Mouse (Mus musculus) midbrain, embryonic 14.5 days (tissue): ENCODE results near the gene Ccdc6. TPM values are rescaled to one million over a fixed set of nuclear protein-coding genes. Genes with fewer than 3 reads are reported as not detected.

ENCODE experiments used
- ATAC-seq: fragments of 200-750 bp; cut with Nextera tagmentation; 2 replicates; pipeline ENCODE4 v1.8.0; 2017; ENCODE audit warnings: moderate number of reproducible peaks, moderate library complexity; ENCODE audit not compliant: low FRiP score, low TSS enrichment
- DNase-seq: peaks from one replicate; pipeline ENCODE4 v3.0.0-alpha.2; 2015
- H3K27ac ChIP-seq: fragments of 300-500 bp; sonication (generic); replicated peaks from 2 replicates; pipeline ENCODE4 v1.5.1; 2014; ENCODE audit warnings: mild to moderate bottlenecking, low read depth, low read length, moderate library complexity
- H3K27me3 ChIP-seq: fragments of 300-500 bp; sonication (generic); 2 replicates; pipeline ENCODE4 v1.6.1; 2014; ENCODE audit warnings: low read length, control low read depth, mixed read lengths; ENCODE audit not compliant: control insufficient read depth, insufficient read depth
- H3K36me3 ChIP-seq: fragments of 300-500 bp; sonication (generic); 2 replicates; pipeline ENCODE4 v1.6.1; 2014; ENCODE audit warnings: low read length, control low read depth; ENCODE audit not compliant: control insufficient read depth, insufficient read depth
- H3K4me1 ChIP-seq: fragments of 300-500 bp; sonication (generic); 2 replicates; pipeline ENCODE4 v1.6.1; 2014; ENCODE audit warnings: mild to moderate bottlenecking, antibody characterized with exemption, low read length, control low read depth; ENCODE audit not compliant: control insufficient read depth, insufficient read depth
- H3K4me2 ChIP-seq: fragments of 300-500 bp; sonication (generic); 2 replicates; pipeline ENCODE4 v1.6.1; 2014; ENCODE audit warnings: mild to moderate bottlenecking, low read length, moderate library complexity
- H3K4me3 ChIP-seq: fragments of 300-500 bp; sonication (generic); replicated peaks from 2 replicates; pipeline ENCODE4 v1.5.1; 2014; ENCODE audit warnings: low read depth, low read length
- H3K9ac ChIP-seq: fragments of 300-500 bp; sonication (generic); replicated peaks from 2 replicates; pipeline ENCODE4 v1.6.1; 2014; ENCODE audit warnings: mild to moderate bottlenecking, low read length, moderate library complexity
- H3K9me3 ChIP-seq: fragments of 300-500 bp; sonication (generic); 2 replicates; pipeline ENCODE4 v1.6.1; 2016; ENCODE audit warnings: low read length, control low read depth, mixed read lengths; ENCODE audit not compliant: control insufficient read depth
- WGBS: fragments of 180-500 bp; shearing (Covaris S2); extraction: QIAGEN DNeasy Blood & Tissue Kit; methylation state at CpG from one replicate; pipeline ENCODE4 v1.1.7; 2014; 5-methylcytosine and 5-hydroxymethylcytosine counted together
- polyA plus RNA-seq: library from polyadenylated mRNA; unstranded; fragments of >200 nt; fragmentation: Nextera tagmentation; extraction: Ambion mirVana; gene quantifications from 2 replicates; pipeline ENCODE4 v1.2.1, GENCODE M21; 2014

Gene Ccdc6
- polyA plus RNA-seq, 1 experiment from 2014 or later: 34.9 TPM

- no peaks in the 10 kb centered on the region for H3K27me3 ChIP-seq
- ATAC-seq (no peak), DNase-seq (no peak)
- H3K4me3 ChIP-seq: no peak overlapping the region
- H3K9ac ChIP-seq: peak overlapping the region; percentile 28; the same call in 1 of the 2 replicates
- peak overlapping the region; percentile 74 for H3K27ac ChIP-seq
- H3K4me2 ChIP-seq: peak overlapping the region; percentile 30
- H3K9me3 ChIP-seq: no peaks in the 10 kb centered on the region
- WGBS: 14% methylated on average over 9 of the region's 9 CpGs
- H3K36me3 ChIP-seq: no peaks in the 10 kb centered on the region
- peaks cover 42% of the 10 kb centered on the region for H3K4me1 ChIP-seq
These were observed 22.5 kb downstream of the Ccdc6 start for GRCm38 (mm10) chr10:70119451-70119850.

GRCm38 (mm10) chr10:70119851-70120370 is 23.0 kb downstream of the Ccdc6 start:
- Histone ChIP-seq H3K9ac (peak overlapping the region; percentile 28; the same call in 1 of the 2 replicates), H3K27me3 (no peaks in the 10 kb centered on the region), H3K36me3 (no peaks in the 10 kb centered on the region), H3K4me3 (no peak overlapping the region), H3K9me3 (no peaks in the 10 kb centered on the region), H3K4me2 (peak overlapping the region; percentile 30), H3K4me1 (peaks cover 42% of the 10 kb centered on the region), H3K27ac (peak overlapping the region; percentile 74)
- DNase-seq (peak; percentile 55), ATAC-seq (no peak)
- WGBS: 24% methylated on average over 9 of the region's 9 CpGs

GRCm38 (mm10) chr10:70120671-70121405 is 23.9 kb downstream of the Ccdc6 start:
- WGBS: 54% methylated on average over 17 of the region's 17 CpGs
- no peak for DNase-seq
- no peaks in the 10 kb centered on the region for H3K36me3 ChIP-seq
- H3K27me3 ChIP-seq: no peaks in the 10 kb centered on the region
- no peak for ATAC-seq
- H3K9ac ChIP-seq: no peak overlapping the region
- H3K4me1 ChIP-seq: peaks cover 42% of the 10 kb centered on the region
- H3K4me2 ChIP-seq: no peak overlapping the region
- H3K27ac ChIP-seq: peak overlapping the region; percentile 10; the same call in 1 of the 2 replicates
- H3K9me3 ChIP-seq: no peaks in the 10 kb centered on the region
- H3K4me3 ChIP-seq: no peak overlapping the region

- 79% methylated on average over 8 of the region's 8 CpGs for WGBS
- 0 out of 2 replicates have a peak overlapping the region, but pooled peaks have one; percentile 10 for H3K27ac ChIP-seq
These were observed 24.4 kb downstream of the Ccdc6 start for GRCm38 (mm10) chr10:70121406-70121695.

GRCm38 (mm10) chr10:70123454-70123853 is 26.5 kb downstream of the Ccdc6 start:
- Histone ChIP-seq H3K4me2 (no peak overlapping the region), H3K4me1 (peaks cover 35% of the 10 kb centered on the region), H3K9ac (no peak overlapping the region), H3K36me3 (no peaks in the 10 kb centered on the region), H3K27ac (no peak overlapping the region), H3K4me3 (no peak overlapping the region), H3K27me3 (no peaks in the 10 kb centered on the region), H3K9me3 (no peaks in the 10 kb centered on the region)
- ATAC-seq (no peak), DNase-seq (no peak)
- WGBS: 99% methylated on average over 2 of the region's 2 CpGs

More at GRCm38 (mm10) chr10:70121406-70121695, 24.4 kb downstream of the Ccdc6 start:
- Histone ChIP-seq H3K9me3 (no peaks in the 10 kb centered on the region), H3K27me3 (no peaks in the 10 kb centered on the region), H3K36me3 (no peaks in the 10 kb centered on the region), H3K4me2 (no peak overlapping the region), H3K9ac (no peak overlapping the region; the same call in 1 of the 2 replicates), H3K4me1 (peaks cover 42% of the 10 kb centered on the region), H3K4me3 (no peak overlapping the region)
- ATAC-seq (no peak), DNase-seq (no peak)

GRCm38 (mm10) chr10:70125491-70125890 is 28.6 kb downstream of the Ccdc6 start:
- 81% methylated on average over 7 of the region's 7 CpGs for WGBS
- Histone ChIP-seq H3K4me2 (no peak overlapping the region), H3K9ac (no peak overlapping the region), H3K27ac (no peak overlapping the region), H3K36me3 (no peaks in the 10 kb centered on the region), H3K9me3 (no peaks in the 10 kb centered on the region), H3K4me3 (no peak overlapping the region), H3K4me1 (peaks cover 15% of the 10 kb centered on the region), H3K27me3 (no peaks in the 10 kb centered on the region)
- no peak for DNase-seq
- ATAC-seq: no peak

- no peaks in the 10 kb centered on the region for H3K27me3 ChIP-seq
- no peaks in the 10 kb centered on the region for H3K36me3 ChIP-seq
- DNase-seq: no peak
- H3K4me3 ChIP-seq: no peak overlapping the region
- H3K27ac ChIP-seq: no peak overlapping the region
- ATAC-seq: no peak
- 72% methylated on average over 8 of the region's 8 CpGs for WGBS
- H3K4me1 ChIP-seq: no peaks in the 10 kb centered on the region
- no peak overlapping the region for H3K4me2 ChIP-seq
- no peak overlapping the region for H3K9ac ChIP-seq
- no peaks in the 10 kb centered on the region for H3K9me3 ChIP-seq
These were observed 30.4 kb downstream of the Ccdc6 start for GRCm38 (mm10) chr10:70127273-70127672.

- ATAC-seq (no peak), DNase-seq (no peak)
- no peak overlapping the region for H3K4me2 ChIP-seq
- no peak overlapping the region for H3K9ac ChIP-seq
- no peaks in the 10 kb centered on the region for H3K4me1 ChIP-seq
- H3K36me3 ChIP-seq: no peaks in the 10 kb centered on the region
- H3K4me3 ChIP-seq: no peak overlapping the region
- no peaks in the 10 kb centered on the region for H3K9me3 ChIP-seq
- 96% methylated on average over 8 of the region's 8 CpGs for WGBS
- H3K27me3 ChIP-seq: no peaks in the 10 kb centered on the region
- no peak overlapping the region for H3K27ac ChIP-seq
These were observed 31.5 kb downstream of the Ccdc6 start for GRCm38 (mm10) chr10:70128408-70128807.

- Histone ChIP-seq H3K9ac (no peak overlapping the region), H3K27me3 (no peaks in the 10 kb centered on the region), H3K4me1 (no peaks in the 10 kb centered on the region), H3K9me3 (0 out of 2 replicates have a peak, but pooled peaks cover 3% of the 10 kb centered on the region), H3K4me3 (no peak overlapping the region), H3K36me3 (no peaks in the 10 kb centered on the region), H3K4me2 (no peak overlapping the region), H3K27ac (no peak overlapping the region)
- no peak for DNase-seq
- ATAC-seq: no peak
- WGBS: 94% methylated on average over 5 of the region's 5 CpGs
These were observed 35.2 kb downstream of the Ccdc6 start for GRCm38 (mm10) chr10:70132087-70132560.
